Mouse (Mus musculus) forebrain, embryonic 10.5 days (tissue): ENCODE results near the gene Olfr1033. TPM values are rescaled to one million over a fixed set of nuclear protein-coding genes. Genes with fewer than 3 reads are reported as not detected.

Source experiments
- polyA plus RNA-seq: library from polyadenylated mRNA; unstranded; fragments of >200 nt; fragmentation: Nextera tagmentation; extraction: Ambion mirVana; gene quantifications from 2 replicates; pipeline ENCODE4 v1.2.1, GENCODE M21; 2016

Gene Olfr1033
- polyA plus RNA-seq, 1 experiment from 2014 or later, result not detected

Other genes starting within 250 kb of the Olfr1033 start
- not detected in 2 replicates for gene Olfr1014, start 247.9 kb upstream of the Olfr1033 start, polyA plus RNA-seq
- gene Olfr1015, start 238.6 kb upstream of the Olfr1033 start, polyA plus RNA-seq, result not detected in 2 replicates
- gene Olfr1016, start 218.1 kb upstream of the Olfr1033 start, polyA plus RNA-seq, result not detected in 2 replicates
- gene Olfr1018, start 202.2 kb upstream of the Olfr1033 start, polyA plus RNA-seq, result not detected in 2 replicates
- not detected in 2 replicates for gene Olfr1019, start 175.2 kb upstream of the Olfr1033 start, polyA plus RNA-seq
- not detected in 2 replicates for gene Olfr1020, start 173.6 kb upstream of the Olfr1033 start, polyA plus RNA-seq
- gene Olfr1022, start 152.0 kb upstream of the Olfr1033 start, polyA plus RNA-seq, result not detected in 2 replicates
- gene Olfr1023, start 135.0 kb upstream of the Olfr1033 start, polyA plus RNA-seq, result not detected in 2 replicates
- not detected in 2 replicates for gene Olfr1024, start 115.6 kb upstream of the Olfr1033 start, polyA plus RNA-seq
- not detected in 2 replicates for gene Olfr1025-ps1, start 105.4 kb upstream of the Olfr1033 start, polyA plus RNA-seq
- not detected in 2 replicates for gene Olfr1026, start 99.1 kb upstream of the Olfr1033 start, polyA plus RNA-seq
- gene Olfr1028, start 70.2 kb upstream of the Olfr1033 start, polyA plus RNA-seq, result not detected in 2 replicates
- gene Olfr1029, start 46.7 kb upstream of the Olfr1033 start, polyA plus RNA-seq, result not detected in 2 replicates
- not detected in 2 replicates for gene Olfr1030, start 41.4 kb upstream of the Olfr1033 start, polyA plus RNA-seq
- gene Olfr1031, start 30.3 kb upstream of the Olfr1033 start, polyA plus RNA-seq, result not detected in 2 replicates
- not detected in 2 replicates for gene Olfr1032, start 15.1 kb upstream of the Olfr1033 start, polyA plus RNA-seq
- not detected in 2 replicates for gene Olfr1034, start 25.2 kb downstream of the Olfr1033 start, polyA plus RNA-seq
- not detected in 2 replicates for gene Olfr1036, start 53.4 kb downstream of the Olfr1033 start, polyA plus RNA-seq
- gene Olfr1037, start 66.8 kb downstream of the Olfr1033 start, polyA plus RNA-seq, result not detected in 2 replicates
- not detected in 2 replicates for gene Olfr1039, start 115.3 kb downstream of the Olfr1033 start, polyA plus RNA-seq
- not detected in 2 replicates for gene Olfr1040, start 126.1 kb downstream of the Olfr1033 start, polyA plus RNA-seq
- not detected in 2 replicates for gene Olfr1042, start 141.2 kb downstream of the Olfr1033 start, polyA plus RNA-seq
- not detected in 2 replicates for gene Olfr1043, start 146.9 kb downstream of the Olfr1033 start, polyA plus RNA-seq
- gene Olfr1044, start 157.2 kb downstream of the Olfr1033 start, polyA plus RNA-seq, result not detected in 2 replicates
- gene Olfr52, start 165.1 kb downstream of the Olfr1033 start, polyA plus RNA-seq, result not detected in 2 replicates
- gene Olfr1045, start 182.4 kb downstream of the Olfr1033 start, polyA plus RNA-seq, result not detected in 2 replicates
- gene Olfr1046, start 198.7 kb downstream of the Olfr1033 start, polyA plus RNA-seq, result not detected in 2 replicates
- gene Olfr1047, start 210.8 kb downstream of the Olfr1033 start, polyA plus RNA-seq, result not detected in 2 replicates
- gene Olfr1048, start 219.7 kb downstream of the Olfr1033 start, polyA plus RNA-seq, result not detected in 2 replicates
- gene Olfr1049, start 237.7 kb downstream of the Olfr1033 start, polyA plus RNA-seq, result not detected in 2 replicates